Mouse (Mus musculus) erythroid progenitor cell, adult 5-6 weeks (primary cell): ENCODE results near the gene Tpo. TPM values are rescaled to one million over a fixed set of nuclear protein-coding genes. Genes with fewer than 3 reads are reported as not detected.

ENCODE experiments used
- ATAC-seq: replicated peaks from 2 replicates; pipeline ENCODE4 v1.8.0; 2016; ENCODE audit warnings: moderate number of reproducible peaks, mild to moderate bottlenecking, moderate TSS enrichment, inconsistent platforms; ENCODE audit not compliant: poor library complexity, low FRiP score, severe bottlenecking
- total RNA-seq, 2 experiments: library from RNA; stranded (forward) in 1 of 2; stranded (reverse) in 1 of 2; fragments of 150-400 nt in 1 of 2; fragments of 186-747, 209-891 nt in 1 of 2; gene quantifications; 2 replicates each; pipeline versions ENCODE4 v1.2.3 to v1.2.4; 2015 to 2017; ENCODE audit warnings: low replicate concordance in 2 of 2

Gene Tpo
- total RNA-seq, 2 experiments from 2014 or later, result not detected

DNA sequence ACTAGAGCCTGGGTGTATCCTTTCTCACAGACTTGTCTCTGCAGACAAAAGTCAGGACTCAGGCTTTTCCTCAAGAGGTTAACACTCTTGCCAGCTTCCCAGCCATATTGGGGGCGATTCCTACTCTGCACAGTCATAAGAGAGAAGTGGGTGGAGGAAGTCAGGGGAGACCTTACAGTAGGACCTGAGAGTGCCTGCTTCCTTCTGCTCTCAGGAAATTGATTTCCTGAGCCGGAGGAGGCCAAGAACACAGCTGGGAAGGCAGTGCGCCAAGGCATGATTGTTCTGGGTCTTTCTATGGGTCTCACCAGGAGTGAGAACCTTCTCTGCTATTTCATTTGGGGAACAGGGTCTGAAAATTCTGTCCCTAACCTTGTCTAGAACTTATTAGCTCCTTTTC is 48.5 kb downstream of the Tpo start:
- no peak for ATAC-seq

GRCm38 (mm10) chr12:30077056-30077455 is 55.4 kb downstream of the Tpo start:
- ATAC-seq, result no peak

- ATAC-seq, result no peak
These were observed 56.1 kb downstream of the Tpo start for GRCm38 (mm10) chr12:30076316-30076715.

DNA sequence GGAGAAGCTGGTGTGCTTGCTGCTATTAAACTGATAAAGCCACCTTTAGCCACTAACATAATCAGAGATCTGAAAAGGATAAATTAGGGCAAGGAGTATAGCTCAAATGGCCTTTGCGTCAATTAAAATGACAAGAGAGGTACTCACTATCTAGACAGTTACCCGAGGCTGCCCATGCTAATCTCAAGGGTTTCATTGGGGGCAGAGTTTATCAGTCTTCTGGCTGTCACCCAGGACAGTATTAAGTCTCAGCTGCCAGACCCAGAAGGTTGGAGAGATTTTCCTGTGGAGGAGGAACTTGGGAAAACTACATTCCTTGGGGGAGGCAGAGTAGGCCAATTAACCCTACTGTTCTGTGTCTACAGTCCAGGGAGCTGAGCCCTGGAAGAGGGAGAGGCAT is 63.1 kb downstream of the Tpo start:
- no peak for ATAC-seq

DNA sequence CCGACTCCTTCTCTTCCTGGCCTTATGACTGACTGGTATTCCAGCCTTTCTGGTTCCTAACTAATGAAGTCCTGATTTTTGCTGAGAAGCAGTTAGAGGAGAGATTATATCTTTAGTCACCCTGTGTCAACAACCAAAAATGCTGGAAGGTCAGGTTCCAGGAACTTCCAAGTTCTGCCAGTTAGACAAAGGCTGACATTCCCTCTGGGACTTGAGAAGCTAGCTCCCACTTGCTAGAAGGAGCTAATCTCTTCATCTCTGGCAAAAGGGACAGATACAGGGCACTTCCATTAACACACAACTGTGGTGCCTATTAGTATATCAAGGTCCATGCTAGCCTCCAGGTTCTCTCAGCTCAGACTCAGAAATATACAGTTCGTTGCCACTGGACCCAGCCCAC is 64.6 kb downstream of the Tpo start:
- no peak for ATAC-seq

GRCm38 (mm10) chr12:30062118-30062505 is 70.3 kb downstream of the Tpo start:
- no peak for ATAC-seq

DNA sequence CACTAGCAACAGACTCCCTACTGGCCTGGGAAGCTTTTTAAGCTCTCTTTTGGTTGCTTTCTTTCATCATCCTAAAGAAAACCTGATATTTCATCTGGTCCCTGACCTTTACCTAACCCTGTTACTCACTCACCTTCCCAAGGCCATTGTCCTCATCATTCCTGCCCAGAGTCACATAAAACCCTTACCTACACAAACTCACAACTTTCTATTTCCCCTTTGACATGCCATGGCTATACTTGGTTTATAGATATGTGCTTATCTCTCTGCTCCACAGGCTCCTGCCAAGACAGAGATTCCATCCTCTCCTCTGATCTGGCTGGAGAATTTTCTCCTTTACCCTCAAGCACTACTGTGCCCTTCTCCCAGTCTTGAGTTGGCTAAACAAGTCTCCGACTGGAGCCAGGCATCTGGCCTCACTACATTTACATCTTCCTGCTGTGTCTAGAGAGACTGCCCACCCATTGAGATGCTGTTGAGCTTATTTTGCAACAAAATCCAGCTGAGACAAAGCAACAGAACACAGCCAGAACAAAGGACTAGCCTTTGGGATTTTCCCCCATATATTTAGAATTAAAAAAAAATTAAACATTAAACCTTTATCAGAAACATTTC is 70.8 kb downstream of the Tpo start:
- no peak for ATAC-seq

- ATAC-seq, result no peak
These were observed 74.4 kb downstream of the Tpo start for GRCm38 (mm10) chr12:30058044-30058443.

- no peak for ATAC-seq
These were observed 77.5 kb downstream of the Tpo start for GRCm38 (mm10) chr12:30054761-30055540.

- no peak for ATAC-seq
These were observed 82.2 kb downstream of the Tpo start for GRCm38 (mm10) chr12:30050235-30050634.

GRCm38 (mm10) chr12:30049818-30050217 is 82.6 kb downstream of the Tpo start:
- ATAC-seq, result no peak

GRCm38 (mm10) chr12:30048848-30049247 is 83.6 kb downstream of the Tpo start:
- ATAC-seq, result no peak

GRCm38 (mm10) chr12:30040150-30040549 is 92.3 kb downstream of the Tpo start:
- no peak for ATAC-seq

GRCm38 (mm10) chr12:30039565-30039964 is 92.9 kb downstream of the Tpo start:
- ATAC-seq, result no peak

GRCm38 (mm10) chr12:30036569-30037055 is 95.8 kb downstream of the Tpo start:
- ATAC-seq, result no peak

GRCm38 (mm10) chr12:30035841-30036568 is 96.4 kb downstream of the Tpo start:
- no peak for ATAC-seq

- ATAC-seq, result no peak
These were observed 97.0 kb downstream of the Tpo start for GRCm38 (mm10) chr12:30035406-30035805.

GRCm38 (mm10) chr12:30034681-30035080 is 97.7 kb downstream of the Tpo start:
- no peak for ATAC-seq

DNA sequence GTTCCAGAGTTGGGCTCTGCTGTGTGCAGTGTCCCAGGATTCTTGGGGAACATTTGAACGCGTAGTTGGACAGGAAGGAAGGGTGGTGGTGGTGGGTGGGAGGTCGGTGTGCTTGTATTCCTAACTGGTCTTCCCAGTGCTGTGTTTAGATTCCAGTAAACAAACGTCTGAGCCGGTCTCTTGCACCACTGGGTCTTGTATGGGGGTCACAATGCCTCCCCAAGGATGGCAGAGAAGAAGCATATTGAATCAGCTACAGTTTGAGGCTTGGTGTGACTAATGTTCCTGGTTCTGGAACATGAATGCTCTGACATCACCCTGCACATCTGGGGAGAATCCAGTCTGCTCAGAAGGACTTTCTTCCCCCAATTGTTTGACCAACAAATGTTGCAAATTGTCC is 101.9 kb downstream of the Tpo start:
- ATAC-seq, result no peak

- no peak for ATAC-seq
These were observed 103.3 kb downstream of the Tpo start for GRCm38 (mm10) chr12:30029111-30029510.
